14 mouse cellular contexts compared by ENCODE assay signal in genomic region chr19:44798731-44799130, GRCm38 (mm10). TPM values are rescaled to one million over a fixed set of nuclear protein-coding genes. Genes with fewer than 3 reads are reported as not detected.
"Had no signal": no experiment of that assay in that cellular context is flagged by ENCODE, and none has a peak within 500 bp of the region (broad histone marks: within the 10 kb centered on the region; RNA-seq: fewer than 3 reads in every experiment).

No protein-coding gene starts in this region.

- H3K27ac ChIP-seq: intestine, embryonic 15.5 days; layer of hippocampus, adult 2 months; limb, embryonic 13.5 days; liver, embryonic 14.5 days had no signal

- H3K4me2 ChIP-seq: intestine, embryonic 15.5 days; limb, embryonic 13.5 days; midbrain, embryonic 13.5 days had no signal

- DNase-seq: left cerebral cortex, postnatal 4 days; lung, adult 18-20 months; right cerebral cortex, adult 18-20 months; right cerebral cortex, postnatal 25 days; thymus, postnatal 36 days had no signal

- H3K27me3 ChIP-seq: intestine, embryonic 15.5 days had no signal

- ATAC-seq: intestine, embryonic 15.5 days had no signal

- H3K4me3 ChIP-seq: intestine, embryonic 15.5 days; layer of hippocampus, adult 2 months; limb, embryonic 13.5 days; midbrain, embryonic 13.5 days had no signal

- H3K9ac ChIP-seq: intestine, embryonic 15.5 days; limb, embryonic 13.5 days; liver, embryonic 14.5 days; midbrain, embryonic 13.5 days had no signal

- H3K9me3 ChIP-seq: intestine, embryonic 15.5 days; limb, embryonic 13.5 days; midbrain, embryonic 13.5 days had no signal

- H3K36me3 ChIP-seq: intestine, embryonic 15.5 days; limb, embryonic 13.5 days; midbrain, embryonic 13.5 days had no signal

RNA-seq across cellular contexts. Expression of gene Pax2, which starts 42.9 kb away (rescaled TPM):
- polyA plus RNA-seq: limb, embryonic 13.5 days; liver, adult 2 months; liver, embryonic 14.5 days; lung, embryonic 16.5 days; small intestine, adult 2 months; stomach, embryonic 16.5 days had no signal
